Mouse (Mus musculus): ENCODE measurements around the gene Syne1.

DNA sequence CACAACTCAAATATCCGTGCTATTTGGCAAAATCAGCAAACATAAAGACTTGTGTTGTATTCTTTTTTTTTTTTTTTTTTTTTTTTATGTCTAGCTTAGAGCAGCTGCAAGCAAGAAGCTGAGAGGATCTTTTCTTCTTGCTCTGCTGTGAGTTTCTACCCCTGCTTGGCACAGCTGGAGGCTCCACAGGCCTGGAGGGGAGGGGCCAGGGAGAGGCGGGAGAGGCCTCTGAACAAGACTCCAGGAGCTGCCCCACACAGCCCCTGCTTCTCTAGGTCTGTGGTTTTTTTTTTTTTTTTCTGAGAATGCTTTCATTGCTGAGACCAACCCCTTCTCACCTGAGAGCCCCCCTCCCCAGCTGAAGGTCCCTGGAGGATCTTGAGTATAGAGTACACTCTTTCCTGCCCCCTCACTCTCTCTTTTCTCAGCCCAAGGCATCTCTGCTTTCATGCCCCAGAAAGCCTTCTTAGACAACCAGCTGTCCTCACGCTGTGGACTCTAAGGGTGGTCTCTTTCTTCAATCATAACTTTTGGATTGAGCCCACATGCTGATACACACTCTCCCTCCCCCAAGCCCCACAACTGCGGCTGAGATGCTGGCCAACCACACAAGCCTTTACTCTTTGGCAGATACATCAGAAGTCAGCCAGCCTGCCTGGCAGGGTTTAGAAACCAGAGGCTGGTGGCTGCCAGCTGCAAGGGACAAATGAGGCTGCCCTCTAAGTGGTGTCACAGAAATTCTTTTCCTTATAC is 241.1 kb downstream of the Syne1 start:
- TF ChIP-seq CTCF (IDR thresholded peaks at IDR 0.05; ENCODE audit: low read depth, low read length), result no peak
- no peak for TF ChIP-seq POLR2A (IDR thresholded peaks at IDR 0.05; ENCODE audit: extremely low read depth, insufficient read depth, low read length)

Data from liver, adult 2 months (tissue).